Mouse (Mus musculus) pancreas, adult 10 weeks (tissue): Measurements from ENCODE around the gene Art4. TPM values are rescaled to one million over a fixed set of nuclear protein-coding genes. Genes with fewer than 3 reads are reported as not detected.

ENCODE experiments used
- polyA plus RNA-seq: library from polyadenylated mRNA; stranded (reverse); fragments of 350-450 nt; fragmentation: Illumina TruSeq; extraction: RNeasy Lipid Tissue Mini Kit (QIAGEN cat#74804); gene quantifications from one replicate; pipeline ENCODE4 v1.2.3, GENCODE M21; 2015; ENCODE audit warnings: low read depth, low replicate concordance; ENCODE audit not compliant: insufficient read depth

Art4 gene
- 0.74 TPM for polyA plus RNA-seq

DNA sequence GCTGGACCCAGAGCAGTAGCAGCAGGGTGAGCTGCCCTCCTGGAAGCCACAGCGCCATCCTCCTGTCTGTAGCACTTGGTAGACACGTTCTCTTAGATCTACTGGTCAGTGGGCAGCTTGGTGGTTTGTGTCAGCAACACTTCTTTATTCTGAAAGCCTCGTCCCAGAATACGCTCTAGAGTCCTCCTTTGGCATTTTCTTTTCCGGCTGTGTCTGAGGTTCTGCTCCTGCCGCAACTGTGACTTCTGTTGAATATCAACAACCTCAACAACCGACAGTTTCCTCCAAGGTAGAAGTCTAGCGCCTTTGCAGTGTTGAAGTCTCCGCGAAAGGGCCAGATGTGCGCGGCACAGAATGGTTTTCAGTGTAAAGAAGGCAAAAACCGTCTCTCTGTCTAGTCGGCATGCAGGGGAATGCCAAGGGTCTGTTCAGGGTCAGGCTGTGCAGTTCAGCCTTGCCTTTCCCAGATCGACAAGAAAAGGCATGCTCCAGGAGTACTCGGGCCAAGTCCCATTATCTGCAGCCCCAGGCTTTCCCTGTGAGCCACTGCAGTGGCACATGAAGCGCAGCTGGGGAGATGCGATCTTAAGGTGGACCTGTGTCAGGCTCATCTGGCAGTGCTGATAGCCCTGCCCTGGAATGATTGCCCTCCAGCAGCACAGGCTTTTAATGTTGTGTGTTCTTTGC, at the start of gene Art4:
Gene Art4 (minus strand): TSS at position 548 of the 687 bp plus-strand sequence.

DNA sequence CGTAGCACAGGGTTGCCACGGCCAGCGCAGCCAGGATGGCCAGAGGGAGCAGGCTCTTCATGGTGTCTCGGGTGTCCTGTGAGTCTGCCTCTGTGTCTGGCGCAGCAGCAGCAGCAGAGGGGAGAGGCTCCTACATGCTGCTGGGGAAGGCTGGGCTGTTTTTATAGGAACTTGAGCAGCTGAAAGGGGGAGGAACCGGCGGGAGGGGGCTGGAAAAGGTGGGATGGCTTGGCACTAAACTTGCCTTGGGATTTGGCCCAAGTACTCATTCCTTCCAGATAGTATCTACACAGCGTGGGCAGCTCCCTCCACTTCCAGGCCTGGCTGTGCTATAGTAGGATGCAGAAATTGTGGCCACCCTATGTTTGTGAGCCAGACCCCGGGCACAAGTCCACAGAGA, 18.1 kb upstream of the Art4 start, which contains the start of gene Mgp:
Gene Mgp (minus strand): TSS at position 154 of the 400 bp plus-strand sequence.

GRCm38 (mm10) chr6:136835352-136835751, 22.2 kb downstream of the Art4 start, which contains the start of gene Smco3:
TSS of gene Smco3 (minus strand) at chr6:136835452.

GRCm38 (mm10) chr6:136827881-136828561, 29.5 kb downstream of the Art4 start, which contains the start of gene Wbp11:
TSS of gene Wbp11 (minus strand) at chr6:136828233.

DNA sequence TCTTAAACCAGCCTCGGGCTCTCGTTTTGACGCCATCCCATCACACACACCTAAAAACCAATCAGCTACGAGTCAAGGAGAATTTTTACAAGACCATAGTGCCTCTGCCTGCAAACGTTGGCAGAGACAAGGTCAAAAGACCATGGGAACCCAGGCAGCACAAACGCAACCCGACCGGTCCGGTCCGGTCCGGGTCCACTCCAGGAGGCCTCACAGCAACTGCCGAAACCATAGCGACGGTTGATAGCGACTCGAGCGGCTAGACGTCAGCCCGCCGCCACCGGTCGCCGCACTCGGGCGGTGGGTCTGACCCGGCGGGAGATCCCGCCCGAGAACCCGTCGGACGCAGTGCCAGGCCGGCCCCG, 30.0 kb downstream of the Art4 start, which contains the start of gene BC049715:
Gene BC049715 (plus strand): TSS at position 111 of the 365 bp plus-strand sequence.

DNA sequence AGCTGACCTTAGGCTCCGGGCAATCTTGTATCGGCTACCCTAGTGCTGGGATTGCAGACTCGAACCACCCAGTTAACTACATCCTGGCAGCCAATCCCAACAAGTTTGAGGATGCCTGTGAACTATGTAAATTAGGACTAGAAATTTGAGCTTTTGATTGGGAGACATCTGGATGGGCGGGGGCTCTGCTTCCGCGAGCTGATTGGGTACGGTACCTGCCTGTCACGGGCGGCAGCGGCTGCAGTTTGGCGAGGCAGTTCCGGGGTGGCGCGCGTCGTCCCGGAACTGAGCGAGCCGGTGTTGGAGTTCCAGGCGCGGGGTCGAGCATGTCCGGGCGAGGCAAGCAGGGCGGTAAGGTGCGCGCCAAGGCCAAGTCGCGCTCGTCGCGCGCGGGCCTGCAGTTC, 49.5 kb downstream of the Art4 start, which contains the start of gene H2afj:
Gene H2afj (plus strand): TSS at position 231 of the 404 bp plus-strand sequence.

DNA sequence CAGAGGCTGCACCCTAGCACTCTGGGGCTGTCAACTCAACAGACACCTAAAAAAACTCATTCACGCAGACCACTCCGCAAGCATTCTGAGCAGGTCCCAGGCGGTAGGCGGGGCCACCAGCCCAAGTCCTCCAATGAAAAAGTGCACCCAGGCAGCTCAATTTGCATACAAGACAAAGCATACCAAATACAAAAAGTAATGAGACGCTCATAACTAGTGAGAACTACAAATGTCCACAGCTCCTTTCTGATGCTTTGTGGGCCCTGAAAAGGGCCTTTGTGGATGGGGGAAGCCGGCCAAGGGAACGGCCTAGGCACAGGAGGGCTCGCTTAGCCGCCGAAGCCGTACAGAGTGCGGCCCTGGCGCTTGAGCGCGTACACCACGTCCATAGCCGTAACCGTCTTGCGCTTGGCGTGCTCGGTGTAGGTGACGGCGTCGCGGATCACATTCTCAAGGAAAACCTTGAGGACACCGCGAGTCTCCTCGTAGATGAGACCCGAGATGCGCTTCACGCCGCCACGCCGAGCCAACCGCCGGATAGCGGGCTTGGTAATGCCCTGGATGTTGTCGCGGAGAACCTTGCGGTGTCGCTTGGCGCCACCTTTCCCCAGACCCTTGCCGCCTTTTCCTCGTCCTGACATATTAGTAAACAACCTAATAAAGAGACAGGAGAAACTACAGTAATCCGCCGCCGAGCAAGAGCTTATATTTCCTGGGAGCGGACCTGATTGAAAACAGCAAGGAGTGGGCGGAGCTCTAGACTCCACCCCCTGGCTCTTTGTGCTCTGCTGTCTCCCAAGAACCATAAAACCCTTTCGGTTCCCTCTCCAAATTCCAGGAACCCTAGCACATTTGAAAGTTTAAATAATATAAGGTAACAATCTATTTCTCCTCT, 53.5 kb downstream of the Art4 start, which contains the start of gene Hist4h4:
Gene Hist4h4 (minus strand): TSS at position 677 of the 895 bp plus-strand sequence.

Other genes with a start within 250 kb of the Art4 start
- 2.7 TPM for gene Plbd1, start 195.8 kb downstream of the Art4 start, polyA plus RNA-seq
- 0.46 TPM for gene Gucy2c, start 76.0 kb downstream of the Art4 start, polyA plus RNA-seq
- gene Hist4h4, start 53.3 kb downstream of the Art4 start, polyA plus RNA-seq: not detected
- 21.6 TPM for gene H2afj, start 49.5 kb downstream of the Art4 start, polyA plus RNA-seq
- not detected for gene BC049715, start 30.1 kb downstream of the Art4 start, polyA plus RNA-seq
- 10.3 TPM for gene Wbp11, start 29.5 kb downstream of the Art4 start, polyA plus RNA-seq
- gene Smco3, start 22.3 kb downstream of the Art4 start, polyA plus RNA-seq: not detected
- gene Mgp, start 18.1 kb upstream of the Art4 start, polyA plus RNA-seq: 267 TPM
- 260 TPM for gene Erp27, start 64.4 kb upstream of the Art4 start, polyA plus RNA-seq
- gene Pde6h, start 66.1 kb upstream of the Art4 start, polyA plus RNA-seq: not detected
- 17.6 TPM for gene Arhgdib, start 84.2 kb upstream of the Art4 start, polyA plus RNA-seq